Mouse (Mus musculus) small intestine, adult 2 months (tissue): ENCODE data around the gene Cib4.

ENCODE experiments used
- CTCF ChIP-seq: fragments of 200-500 bp; IDR thresholded peaks from 2 replicates; pipeline ENCODE4 v1.5.1; 2012; ENCODE audit warnings: low read depth, mild to moderate bottlenecking, control low read depth, inconsistent platforms, low read length, moderate library complexity, mixed read lengths; ENCODE audit not compliant: insufficient replicate concordance, insufficient read length; ENCODE audit errors: extremely low read depth
- POLR2A ChIP-seq: fragments of 200-500 bp; IDR thresholded peaks from 2 replicates; pipeline ENCODE4 v1.6.1; 2012; ENCODE audit warnings: low read depth, mild to moderate bottlenecking, control low read depth, inconsistent platforms, low read length, moderate library complexity

DNA sequence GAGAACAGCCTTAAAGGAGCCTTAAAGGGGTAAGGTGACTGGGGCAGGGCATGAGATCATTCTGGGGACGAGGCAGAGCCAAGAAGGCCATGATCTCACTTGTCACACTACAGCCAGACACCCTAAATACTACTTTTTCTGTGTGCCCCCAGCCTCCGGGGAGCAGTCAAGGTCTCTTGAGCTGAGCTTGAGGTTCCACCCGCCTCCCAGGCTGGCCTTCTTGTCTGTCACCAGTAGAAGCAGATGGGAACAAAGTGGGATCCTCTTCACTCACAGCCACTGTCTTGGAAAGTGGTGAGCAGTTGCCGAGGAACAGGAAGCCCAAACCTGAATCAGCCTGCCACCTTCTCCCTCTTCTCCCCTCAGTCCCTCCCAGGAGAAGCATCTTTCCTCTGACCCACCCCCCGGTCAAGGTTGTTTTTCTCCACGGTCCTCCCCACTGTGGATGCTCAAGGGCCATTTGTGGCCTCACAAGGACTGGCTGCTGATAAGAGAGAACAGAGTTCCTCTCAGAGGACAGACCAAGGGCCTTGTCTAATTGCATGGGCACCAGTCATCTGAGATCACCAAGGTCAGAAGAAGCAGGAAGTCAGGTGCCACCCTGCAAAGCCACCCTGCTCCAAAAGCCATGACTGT is 32.9 kb upstream of the Cib4 start:
- TF ChIP-seq CTCF: no peak
- TF ChIP-seq POLR2A: no peak
